Mouse (Mus musculus) left cerebral cortex, postnatal 36 days (tissue): ENCODE measurements around the gene Ube4b. TPM values are rescaled to one million over a fixed set of nuclear protein-coding genes. Genes with fewer than 3 reads are reported as not detected.
A peak's percentile ranks its signal among the peaks of the same experiment; 100 is the strongest.

Source experiments
- DNase-seq, 2 experiments: peaks; one replicate each; pipeline ENCODE4 v3.0.0; 2021 to 2022; ENCODE audit warnings: low spot score in 2 of 2, mixed read lengths in 1 of 2
- intact Hi-C: fragments of 180-260 bp; cut with DNase I; formaldehyde crosslinking; loops from one replicate; pipeline ENCODE4 v1.15.1; 2025
- total RNA-seq, 2 experiments: library from RNA; stranded (reverse); gene quantifications; 2 replicates each; pipeline ENCODE4 v1.2.3; 2021

Ube4b gene
- total RNA-seq, 2 experiments from 2014 or later = 106 to 113 TPM

DNA sequence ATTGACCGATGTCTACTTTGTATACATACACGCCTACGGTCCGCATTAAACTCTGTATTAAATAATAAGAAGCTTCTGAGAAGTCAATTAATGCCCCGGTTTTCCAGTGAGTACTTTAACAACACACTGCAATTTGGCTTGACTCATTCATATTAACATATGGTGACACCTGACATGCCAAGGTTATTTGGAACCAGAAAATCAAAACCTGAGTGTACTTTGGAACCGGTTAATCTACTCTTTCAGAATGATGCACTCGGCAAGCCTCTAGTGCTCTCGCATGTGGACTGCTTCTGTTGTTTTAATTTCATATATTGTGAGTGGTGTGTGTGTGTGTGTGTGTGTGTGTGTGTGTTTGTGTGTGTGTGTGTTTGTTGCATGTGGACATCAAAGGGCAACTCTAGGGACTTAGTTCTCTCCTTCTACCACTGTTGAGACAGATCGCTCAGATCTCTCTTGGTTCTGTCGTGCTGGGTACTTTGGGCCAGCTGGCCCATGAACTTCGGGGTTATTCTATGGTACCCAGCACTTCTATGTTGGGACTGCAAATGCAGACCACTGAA, 112.2 kb downstream of the Ube4b start:
- no peak for DNase-seq
- intact Hi-C loops = no loop called here

GRCm38 (mm10) chr4:149313558-149314253, 112.8 kb downstream of the Ube4b start:
- DNase-seq = no peak
- intact Hi-C loops = no loop called here

- intact Hi-C loops = no loop called here
- no peak for DNase-seq
These were observed 114.6 kb downstream of the Ube4b start for GRCm38 (mm10) chr4:149311996-149312395.

DNA sequence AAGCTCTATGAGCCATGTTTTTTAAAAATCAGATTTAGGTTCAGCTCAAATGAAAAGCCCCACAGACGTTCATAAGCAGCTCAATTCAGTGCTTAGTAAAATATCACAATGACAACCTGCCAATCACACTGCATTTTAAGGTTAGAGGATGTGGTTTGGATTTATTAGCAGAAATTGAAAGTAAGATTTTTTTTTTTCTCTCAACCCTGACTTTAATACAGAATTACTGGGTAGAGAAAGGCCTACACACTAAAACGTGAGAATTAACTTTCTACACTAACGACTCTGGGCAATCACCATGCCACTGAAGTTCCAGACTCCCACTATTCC, 118.1 kb downstream of the Ube4b start:
- intact Hi-C loops = loop anchor here (5.0 kb wide), 1 partner anchor 41 kb away; no protein-coding TSS in a partner anchor
- DNase-seq = no peak

GRCm38 (mm10) chr4:149307596-149308490, 118.7 kb downstream of the Ube4b start, which contains the start of gene Kif1b:
Kif1b (minus strand) TSS chr4:149307693.
- DNase-seq = peak; percentile 99
- intact Hi-C loops = loop anchor here (5.0 kb wide), 1 partner anchor 41 kb away; no protein-coding TSS in a partner anchor

DNA sequence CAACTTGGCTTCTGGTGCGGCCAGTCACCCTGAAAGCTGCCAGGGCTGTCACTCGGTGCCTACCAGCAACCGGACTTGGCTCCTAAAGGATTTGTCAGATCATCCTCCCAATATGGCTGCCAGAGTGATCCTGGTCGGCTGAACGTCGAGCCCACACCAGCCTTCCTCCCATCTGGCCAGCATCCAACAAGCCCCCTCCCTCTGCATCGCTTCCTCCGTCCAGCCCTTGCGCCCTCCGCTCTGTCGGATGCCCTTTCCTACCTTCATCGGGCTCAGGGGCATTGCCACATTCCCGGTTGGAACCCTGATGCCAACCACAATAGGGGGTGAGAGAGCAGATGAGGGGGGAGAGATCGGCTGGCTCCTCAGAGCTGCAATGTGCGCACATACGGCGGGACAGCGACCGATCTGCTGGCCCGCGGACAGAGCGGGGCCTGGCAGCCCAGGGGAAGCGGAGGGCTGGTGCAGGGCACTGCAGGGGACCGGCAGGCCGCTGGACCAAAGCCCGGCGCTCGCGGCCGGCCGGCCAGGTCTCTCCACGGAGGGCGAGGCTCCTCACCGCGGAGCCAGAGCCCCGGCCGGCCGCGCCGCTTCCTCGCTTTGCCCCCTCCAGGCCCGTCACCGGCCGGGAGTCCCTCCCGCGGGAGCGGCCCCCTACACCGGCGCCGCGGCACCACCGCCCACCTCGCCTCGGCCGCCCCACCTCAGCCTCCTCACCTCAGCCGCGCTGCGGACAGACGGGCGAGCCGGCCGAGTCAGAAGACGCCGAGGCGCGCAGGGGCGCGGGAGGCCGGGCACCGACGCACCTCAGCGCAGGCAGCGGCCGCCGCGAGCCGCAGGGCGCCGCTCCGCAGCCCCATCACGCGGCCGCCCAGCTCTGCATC, 119.6 kb downstream of the Ube4b start:
- DNase-seq = peak in 1 of 2 experiments; percentile 59
- intact Hi-C loops = loop anchor here (5.0 kb wide), 1 partner anchor 40 kb away; no protein-coding TSS in a partner anchor

DNA sequence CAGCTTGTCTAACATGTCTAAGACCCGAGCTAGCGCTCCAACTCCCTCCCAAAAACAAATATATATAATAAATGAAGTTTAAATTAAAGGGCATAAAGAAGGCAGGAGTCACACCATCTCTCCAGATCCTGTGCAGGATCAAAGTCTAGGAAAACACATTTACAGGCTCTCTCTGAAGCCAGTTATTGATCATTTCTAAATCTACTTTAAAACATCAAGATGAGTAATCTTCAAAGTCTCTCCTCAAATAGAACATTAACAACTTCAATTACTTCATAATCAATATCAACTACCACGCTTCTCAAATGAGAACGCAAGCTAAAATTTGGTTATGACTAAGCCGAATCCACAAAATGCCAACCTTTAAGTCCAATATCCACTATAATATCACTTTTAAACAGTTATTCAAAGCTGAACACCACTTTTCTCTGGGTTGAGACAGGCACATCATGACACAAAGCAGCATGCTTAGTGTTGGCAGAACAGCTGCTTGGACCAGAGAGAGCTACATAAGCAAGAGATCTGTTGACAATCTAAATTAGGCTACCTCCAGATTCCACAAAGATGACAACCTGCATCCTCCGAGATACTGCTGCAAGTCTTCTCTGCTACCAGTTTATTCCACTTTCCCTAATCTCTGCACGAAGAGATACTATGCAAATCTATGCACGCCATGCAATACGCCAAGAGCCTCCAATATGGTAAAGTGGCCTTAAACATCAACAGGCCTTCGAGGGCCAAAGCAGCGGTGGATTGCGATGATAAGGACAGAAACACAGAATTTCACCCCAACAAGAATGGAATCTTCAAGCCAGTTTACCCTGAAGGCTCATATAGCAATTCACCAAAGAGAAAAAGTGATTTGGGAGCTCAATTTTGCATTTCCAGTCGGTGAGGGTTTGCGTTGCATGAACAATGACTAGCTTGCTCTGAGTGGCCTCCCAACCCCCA, 120.5 kb downstream of the Ube4b start:
- intact Hi-C loops = loop anchor here (5.0 kb wide), 1 partner anchor 39 kb away; no protein-coding TSS in a partner anchor
- DNase-seq = peak; percentile 28 to 58

DNA sequence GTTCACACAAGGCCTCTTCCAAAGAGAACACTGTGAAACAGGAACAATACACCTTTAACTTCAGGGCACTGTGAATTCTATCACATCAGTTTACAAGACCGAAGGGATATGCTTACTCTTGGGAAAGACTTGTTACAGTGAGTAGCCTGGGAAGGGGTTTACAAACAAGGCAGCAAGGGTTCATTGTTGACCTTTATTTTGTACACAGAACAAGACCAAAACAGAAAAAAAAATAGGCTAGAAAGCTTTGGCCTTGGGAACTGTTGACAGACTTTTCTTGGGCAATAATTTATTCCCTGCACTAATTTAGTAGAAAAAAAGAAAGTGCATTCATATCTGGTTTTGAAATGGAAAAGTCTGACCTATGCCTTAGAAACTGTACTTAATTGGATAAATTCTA, 122.1 kb downstream of the Ube4b start:
- intact Hi-C loops = no loop called here
- no peak for DNase-seq

DNA sequence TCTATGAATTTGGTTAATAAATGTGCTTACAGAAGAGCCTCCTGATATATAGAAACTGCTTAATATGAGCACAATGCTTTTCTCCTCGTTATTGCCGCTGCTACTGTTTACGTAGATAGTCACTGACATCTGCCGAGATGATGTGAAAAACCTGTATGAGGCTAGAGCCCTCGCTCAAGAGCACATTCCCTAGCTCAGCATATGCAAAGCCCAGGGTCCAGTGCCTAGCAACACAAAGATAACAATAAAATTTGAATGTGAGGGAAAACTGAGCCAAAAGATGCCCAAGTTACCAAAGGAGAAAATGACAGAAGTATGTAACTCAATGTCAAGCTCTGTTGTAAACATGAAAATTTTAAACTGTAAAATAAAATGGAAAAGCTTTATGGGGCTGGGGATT, 123.0 kb downstream of the Ube4b start:
- intact Hi-C loops = no loop called here
- DNase-seq = no peak

DNA sequence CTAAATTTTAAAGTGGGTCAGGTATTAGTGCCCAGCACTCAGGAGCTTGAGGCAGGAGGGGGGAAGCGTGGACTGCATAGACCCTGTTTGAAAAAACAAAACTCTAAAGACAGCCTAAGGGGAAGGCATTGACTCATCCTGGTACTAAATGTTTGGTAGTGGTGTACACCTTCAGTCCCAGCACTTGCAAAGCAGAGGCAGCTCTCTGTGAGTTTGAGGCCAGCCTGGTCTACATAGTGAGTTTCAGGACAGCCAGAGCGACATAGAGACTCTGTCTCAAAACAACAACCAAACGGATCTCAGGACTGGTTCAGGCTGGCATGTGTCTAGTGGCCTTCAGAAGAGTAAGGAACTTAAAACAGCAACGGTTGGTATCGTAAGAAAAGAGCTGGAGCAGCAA, 123.8 kb downstream of the Ube4b start:
- DNase-seq = no peak
- intact Hi-C loops = no loop called here

GRCm38 (mm10) chr4:149302136-149302535, 124.4 kb downstream of the Ube4b start:
- no peak for DNase-seq
- intact Hi-C loops = no loop called here

DNA sequence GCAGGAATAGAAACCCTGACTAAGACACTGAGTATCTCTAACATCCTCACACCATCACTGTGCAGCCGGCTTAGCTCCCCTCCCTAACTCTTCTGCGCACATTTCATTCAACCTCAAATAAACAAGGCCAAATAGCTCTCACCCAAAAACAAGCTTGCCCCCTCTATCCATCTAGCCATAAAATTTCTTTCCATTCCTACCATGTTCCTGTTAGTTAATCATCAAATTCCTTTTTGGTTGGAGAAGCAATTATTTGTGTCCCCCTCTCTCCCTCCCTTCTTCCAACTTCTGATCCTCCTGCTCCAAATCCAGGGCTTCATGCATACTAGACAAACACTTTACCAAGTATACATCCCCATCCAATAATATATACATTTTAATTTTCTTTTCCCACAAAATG, 130.0 kb downstream of the Ube4b start:
- no peak for DNase-seq
- intact Hi-C loops = no loop called here

- intact Hi-C loops = no loop called here
- no peak for DNase-seq
These were observed 133.6 kb downstream of the Ube4b start for GRCm38 (mm10) chr4:149292984-149293383.

- intact Hi-C loops = no loop called here
These were observed 135.5 kb downstream of the Ube4b start for GRCm38 (mm10) chr4:149291061-149291460.

DNA sequence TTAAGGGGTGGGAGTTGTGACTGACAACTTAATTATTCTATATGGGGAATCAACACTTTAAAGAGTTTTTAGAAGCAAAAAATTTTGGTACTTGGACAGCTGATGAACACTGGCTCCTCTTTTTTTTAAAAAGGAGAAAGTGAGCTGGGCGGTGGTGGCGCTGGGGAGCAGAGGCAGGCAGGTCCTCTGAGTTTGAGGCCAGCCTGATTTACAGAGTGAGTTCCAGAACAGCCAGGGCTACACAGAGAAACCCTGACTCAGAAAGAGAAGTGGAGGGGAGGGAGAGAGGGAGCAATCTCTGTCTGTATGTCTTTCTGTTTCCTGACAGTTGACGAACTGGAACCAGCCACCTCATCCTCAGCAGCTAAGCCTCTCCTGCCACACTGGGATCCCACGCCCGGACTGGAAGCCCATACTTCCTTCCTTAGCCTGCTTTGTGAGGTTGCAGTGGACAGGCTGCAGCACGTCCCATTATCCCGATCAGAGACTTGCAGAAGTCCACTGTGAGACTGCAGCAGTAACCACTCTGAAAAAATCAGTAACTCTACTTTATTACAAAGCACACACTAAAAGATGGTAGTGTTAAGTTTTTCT, 136.3 kb downstream of the Ube4b start:
- intact Hi-C loops = no loop called here
- DNase-seq = no peak

More at GRCm38 (mm10) chr4:149291061-149291460, 135.5 kb downstream of the Ube4b start:
- DNase-seq = no peak

DNA sequence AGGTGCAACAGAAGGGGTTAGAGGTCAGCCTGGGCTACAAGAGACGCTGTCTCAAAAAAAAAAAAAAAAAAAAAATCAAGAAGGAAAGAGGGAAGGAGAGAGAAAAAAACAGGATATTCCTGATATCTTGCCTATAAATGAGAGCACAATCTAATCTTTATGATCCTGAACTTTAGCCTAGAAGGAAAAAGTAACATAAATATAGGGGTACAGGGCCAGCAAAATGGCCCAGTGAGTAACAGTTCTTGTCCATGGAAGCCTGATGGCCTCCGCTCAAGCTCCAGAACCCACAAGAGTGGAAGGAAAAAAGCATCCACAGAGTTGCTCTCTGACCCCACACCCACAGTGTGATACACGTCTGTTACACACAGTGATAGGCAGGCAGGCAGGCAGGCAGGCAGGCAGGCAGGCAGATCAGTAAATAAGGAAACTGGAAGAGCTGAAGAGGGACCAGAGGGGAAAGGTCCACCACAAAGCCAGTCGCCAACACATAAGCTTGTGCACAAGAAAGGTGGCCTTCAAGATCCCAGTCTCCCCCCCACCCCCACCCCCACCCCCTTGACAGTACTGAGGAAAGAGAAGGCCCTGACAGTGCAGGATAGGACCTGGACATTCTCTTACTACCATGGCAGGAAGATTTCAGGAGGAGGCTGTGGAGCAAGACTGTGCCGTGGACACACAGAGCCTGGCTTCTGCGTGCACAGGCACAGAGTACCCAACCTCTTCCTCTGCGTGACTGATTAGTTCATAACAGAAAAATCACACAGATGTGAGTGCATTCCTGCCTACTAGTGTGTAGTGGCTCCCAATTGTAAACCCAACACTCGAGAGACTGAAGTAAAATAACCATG, 140.0 kb downstream of the Ube4b start:
- DNase-seq = no peak
- intact Hi-C loops = no loop called here

- no peak for DNase-seq
- intact Hi-C loops = no loop called here
These were observed 140.9 kb downstream of the Ube4b start for GRCm38 (mm10) chr4:149285691-149286090.
